Mouse (Mus musculus) embryo, embryonic 10.5 days (tissue): ENCODE measurements around the gene Maz.

Experiments
- DNase-seq: peaks from one replicate; pipeline ENCODE4 v3.0.0-alpha.2; 2015; ENCODE audit warnings: low spot score

Gene Maz

GRCm38 (mm10) chr7:127007313-127008024 lies 19.4 kb downstream of the Maz start:
- no peak for DNase-seq

GRCm38 (mm10) chr7:127004122-127004875 lies 22.5 kb downstream of the Maz start:
- no peak for DNase-seq

GRCm38 (mm10) chr7:127003620-127004019 lies 23.2 kb downstream of the Maz start:
- no peak for DNase-seq

- no peak for DNase-seq
Observed at GRCm38 (mm10) chr7:126999568-126999967, 27.3 kb downstream of the Maz start.

GRCm38 (mm10) chr7:126996449-126996848 lies 30.4 kb downstream of the Maz start:
- no peak for DNase-seq

- DNase-seq, result no peak
Observed at GRCm38 (mm10) chr7:126988816-126989215, 38.0 kb downstream of the Maz start.

GRCm38 (mm10) chr7:126986319-126986718 lies 40.5 kb downstream of the Maz start:
- peak; percentile 6 for DNase-seq

- no peak for DNase-seq
Observed at GRCm38 (mm10) chr7:126984667-126985444, 42.0 kb downstream of the Maz start.

GRCm38 (mm10) chr7:126983113-126983512 lies 43.7 kb downstream of the Maz start:
- DNase-seq, result no peak

- DNase-seq, result no peak
Observed at GRCm38 (mm10) chr7:126982054-126982453, 44.8 kb downstream of the Maz start.

GRCm38 (mm10) chr7:126981601-126982000 lies 45.2 kb downstream of the Maz start:
- DNase-seq, result no peak

GRCm38 (mm10) chr7:126978841-126979240 lies 48.0 kb downstream of the Maz start:
- no peak for DNase-seq

GRCm38 (mm10) chr7:126976878-126977459 lies 49.9 kb downstream of the Maz start:
- DNase-seq, result peak; percentile 18

GRCm38 (mm10) chr7:126975950-126976866 lies 50.6 kb downstream of the Maz start, which contains the start of gene Cdiptos:
Gene Cdiptos, minus strand, starts transcription at chr7:126976098.
- DNase-seq, result peak; percentile 98

- no peak for DNase-seq
Observed at GRCm38 (mm10) chr7:126975893-126975949, 51.1 kb downstream of the Maz start, which contains the start of gene Cdipt. Gene Cdipt, plus strand, starts transcription at chr7:126975914.

GRCm38 (mm10) chr7:126975493-126975892 lies 51.3 kb downstream of the Maz start:
- DNase-seq, result no peak
